Mouse (Mus musculus) left cerebral cortex, postnatal 10 days (tissue): ENCODE measurements around the gene Fam173b. TPM values are rescaled to one million over a fixed set of nuclear protein-coding genes. Genes with fewer than 3 reads are reported as not detected.

ENCODE experiments used
- DNase-seq, 2 experiments: peaks; one replicate each; pipeline ENCODE4 v3.0.0; 2021 to 2022; ENCODE audit warnings: low spot score in 2 of 2, mixed read lengths in 1 of 2; ENCODE audit errors: extremely low spot score in 1 of 2
- intact Hi-C: fragments of 180-260 bp; cut with DNase I; formaldehyde crosslinking; loops from one replicate; pipeline ENCODE4 v1.15.1; 2025
- total RNA-seq, 2 experiments: library from RNA; stranded (reverse); gene quantifications; 2 replicates each; pipeline ENCODE4 v1.2.3; 2021

Fam173b gene
- total RNA-seq, 2 experiments from 2014 or later = 10.9 to 11.0 TPM

GRCm38 (mm10) chr15:31617261-31617660 lies 15.6 kb downstream of the Fam173b start:
- no peak for DNase-seq
- intact Hi-C loops = loop anchor here (5.0 to 10.0 kb wide), 4 partner anchors 628 to 1150 kb away; partner anchors contain the start of gene Sema5a

GRCm38 (mm10) chr15:31619521-31619920 lies 17.9 kb downstream of the Fam173b start:
- intact Hi-C loops = loop anchor here (5.0 to 10.0 kb wide), 4 partner anchors 625 to 1148 kb away; partner anchors contain the start of gene Sema5a
- DNase-seq = peak in 1 of 2 experiments; percentile 45

DNA sequence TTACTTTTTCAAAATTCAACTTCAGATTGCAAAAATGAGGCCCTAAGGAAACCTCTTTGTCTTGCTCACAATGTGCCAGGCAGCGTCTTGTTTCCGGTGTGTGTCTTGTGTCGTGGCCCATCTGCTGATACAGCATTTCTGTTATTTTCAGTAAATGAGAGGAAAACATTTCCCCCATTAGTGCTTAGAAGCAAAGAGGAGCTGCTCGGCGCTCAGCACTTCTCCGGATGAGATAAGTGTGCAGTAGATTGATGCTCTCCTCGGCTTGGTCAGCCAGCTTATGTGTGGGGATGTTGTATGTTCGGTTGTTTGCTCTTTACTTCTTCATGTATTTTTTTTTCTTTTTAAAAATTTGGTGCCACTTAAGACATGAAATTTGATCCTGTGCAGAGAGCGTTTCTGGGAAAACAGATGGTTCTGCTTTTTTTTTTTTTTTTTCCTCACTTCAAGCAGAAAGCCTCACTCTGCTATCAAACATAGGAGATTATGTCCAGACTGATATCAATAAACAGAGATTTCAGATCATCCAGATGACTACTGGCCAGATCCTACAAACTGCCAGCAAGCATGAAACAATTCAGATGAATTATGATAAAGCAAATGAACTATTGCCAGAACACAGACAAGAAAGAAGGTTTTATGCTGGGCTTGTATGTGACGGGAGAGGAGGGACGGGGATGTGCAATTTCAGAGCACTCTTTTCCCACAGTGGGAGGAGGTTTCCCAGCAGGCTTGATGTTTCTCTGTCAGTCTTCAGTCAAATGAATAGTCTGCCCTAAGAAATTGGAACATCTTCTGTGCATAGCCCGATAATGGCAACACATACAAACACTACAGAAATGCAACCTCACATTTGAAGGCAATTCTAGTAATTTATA lies 25.9 kb downstream of the Fam173b start:
- intact Hi-C loops = no loop called here
- no peak for DNase-seq

DNA sequence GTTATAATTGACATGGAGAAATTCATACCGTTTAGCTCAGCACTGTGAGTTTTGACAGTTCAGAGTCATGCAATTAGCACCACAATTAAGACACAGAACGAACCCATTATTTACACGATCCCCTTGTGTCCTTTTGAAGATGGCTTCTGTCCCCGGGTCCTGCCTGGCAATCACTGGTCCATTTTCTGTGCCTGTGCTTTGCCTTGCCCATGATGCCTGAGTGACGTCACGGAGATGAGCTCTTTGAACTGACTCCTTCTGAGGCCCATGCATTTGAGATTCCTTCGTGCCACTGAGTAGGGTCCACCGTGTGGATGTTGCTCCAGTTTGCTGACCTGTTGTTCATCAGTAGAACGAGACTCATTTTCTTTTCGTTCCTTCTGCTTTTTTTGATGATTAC lies 26.5 kb downstream of the Fam173b start:
- DNase-seq = no peak
- intact Hi-C loops = no loop called here

- no peak for DNase-seq
These were observed 27.9 kb downstream of the Fam173b start for GRCm38 (mm10) chr15:31629556-31629955.

DNA sequence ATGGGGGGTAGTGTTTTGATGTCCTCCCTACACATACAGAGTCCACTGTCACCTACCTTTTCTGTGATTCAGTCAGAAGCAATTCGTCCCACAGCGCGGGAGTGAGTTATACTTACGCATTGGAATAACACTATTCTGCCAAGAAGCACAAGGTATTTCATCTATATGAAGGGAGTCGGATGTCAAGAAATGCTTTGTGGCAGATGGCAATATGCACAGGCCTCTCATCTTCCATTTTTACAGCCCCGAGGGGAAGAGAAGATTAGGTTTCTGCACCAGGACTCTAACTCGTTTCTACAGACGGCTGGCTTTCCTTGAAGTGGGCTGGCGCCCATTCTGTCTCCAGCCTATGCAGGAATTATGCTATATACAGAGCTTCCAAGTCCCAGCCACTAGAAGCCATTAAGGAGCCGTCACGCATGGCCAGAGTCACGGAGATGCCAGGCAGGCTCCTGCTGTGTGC lies 29.8 kb downstream of the Fam173b start:
- no peak for DNase-seq
- intact Hi-C loops = no loop called here

More at GRCm38 (mm10) chr15:31629556-31629955, 27.9 kb downstream of the Fam173b start:
- intact Hi-C loops = no loop called here

DNA sequence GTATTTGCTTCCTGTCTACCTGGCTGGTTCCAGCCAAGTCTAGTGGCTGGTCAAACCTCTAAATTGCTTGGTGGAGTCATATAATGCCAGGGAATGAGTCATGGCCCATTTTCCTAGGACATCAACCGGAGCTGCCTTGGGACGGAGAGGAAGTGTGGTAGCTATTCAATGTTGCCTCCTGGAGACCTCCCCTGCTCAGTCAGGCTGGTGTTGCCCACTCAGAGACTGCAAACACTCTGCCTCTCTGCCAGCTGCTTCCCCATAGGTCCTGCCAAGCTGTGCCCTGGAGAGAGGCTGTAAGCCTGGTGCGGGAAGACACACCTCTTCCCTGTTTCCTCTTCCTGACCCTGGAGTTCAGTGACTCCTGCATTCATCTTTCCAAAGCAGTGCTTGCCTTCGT lies 30.8 kb downstream of the Fam173b start:
- DNase-seq = no peak
- intact Hi-C loops = no loop called here

- intact Hi-C loops = no loop called here
- peak; percentile 27 to 69 for DNase-seq
These were observed 32.9 kb downstream of the Fam173b start for GRCm38 (mm10) chr15:31634582-31634981.

- no peak for DNase-seq
- intact Hi-C loops = no loop called here
These were observed 34.5 kb downstream of the Fam173b start for GRCm38 (mm10) chr15:31636091-31636595.

DNA sequence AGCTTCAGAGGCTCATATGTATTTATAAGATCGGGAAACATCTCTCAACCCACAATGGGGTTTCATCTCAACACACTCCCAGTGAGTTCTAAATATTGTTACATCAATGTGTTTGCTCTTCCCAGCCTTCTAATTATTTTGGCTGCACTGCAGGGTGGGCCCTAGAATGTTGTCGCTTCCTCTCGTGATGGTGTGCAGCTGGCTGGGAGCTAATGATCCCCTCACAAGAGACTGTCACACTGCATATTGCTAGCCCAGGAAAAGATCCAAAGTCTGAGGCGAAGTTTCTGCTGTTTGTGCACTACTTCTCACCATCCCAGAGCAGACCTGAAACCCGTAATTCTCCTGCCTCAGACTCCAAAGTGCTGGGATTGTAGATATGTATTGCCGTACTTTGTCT lies 45.6 kb downstream of the Fam173b start:
- no peak for DNase-seq
- intact Hi-C loops = no loop called here

DNA sequence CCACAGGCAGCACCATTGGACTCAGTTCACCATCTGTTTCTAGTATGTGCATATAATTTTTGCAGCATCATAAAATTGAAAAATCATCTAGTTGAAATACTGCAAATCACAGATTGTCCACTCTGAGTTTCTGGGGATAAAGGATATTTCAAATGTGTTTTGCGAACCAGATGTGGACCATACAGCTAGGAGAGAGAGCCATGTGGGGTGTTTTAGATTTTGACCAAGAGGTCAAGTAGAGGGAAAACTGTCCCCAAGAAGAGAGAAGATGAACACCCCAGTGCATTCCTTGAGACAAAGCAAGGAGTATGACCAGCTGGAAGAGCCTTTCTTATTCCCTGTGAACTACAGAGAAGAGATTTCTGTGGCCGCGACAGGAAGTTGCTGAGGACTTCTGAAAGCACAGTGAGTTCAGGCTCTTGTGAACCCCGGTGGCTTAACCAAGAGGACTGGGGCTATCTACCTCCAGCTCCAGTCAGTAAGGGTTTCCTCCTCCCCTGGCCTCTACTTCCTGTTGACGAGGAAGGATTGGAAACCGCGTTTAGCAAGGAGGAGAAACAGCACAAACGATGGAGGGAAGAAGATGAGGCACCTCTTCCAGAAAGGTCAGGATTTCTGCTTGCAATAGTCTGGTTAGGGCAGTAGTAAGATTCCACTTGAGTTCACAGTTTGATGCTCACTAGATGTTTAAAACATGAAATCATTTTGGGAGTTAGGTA lies 46.4 kb downstream of the Fam173b start:
- intact Hi-C loops = no loop called here
- DNase-seq = no peak

DNA sequence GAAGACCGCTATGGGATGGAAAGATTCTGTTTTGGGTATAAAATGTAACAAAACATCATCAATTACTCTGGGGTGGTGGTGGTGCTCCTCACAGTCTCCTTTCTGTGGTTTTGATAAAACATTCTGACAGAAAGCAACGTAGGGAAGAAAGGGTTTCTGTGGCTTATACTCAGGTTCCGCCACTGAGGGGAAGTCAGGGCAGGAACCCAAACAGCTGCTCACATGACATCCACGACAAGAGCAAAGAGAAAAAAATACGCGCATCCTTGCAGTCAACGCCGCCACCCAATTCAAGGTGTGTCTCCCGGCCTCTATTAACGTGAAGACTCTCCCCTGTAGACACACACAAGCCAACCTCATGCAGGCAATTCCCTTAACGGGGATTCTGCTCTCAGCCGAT lies 48.0 kb downstream of the Fam173b start:
- intact Hi-C loops = no loop called here
- no peak for DNase-seq

DNA sequence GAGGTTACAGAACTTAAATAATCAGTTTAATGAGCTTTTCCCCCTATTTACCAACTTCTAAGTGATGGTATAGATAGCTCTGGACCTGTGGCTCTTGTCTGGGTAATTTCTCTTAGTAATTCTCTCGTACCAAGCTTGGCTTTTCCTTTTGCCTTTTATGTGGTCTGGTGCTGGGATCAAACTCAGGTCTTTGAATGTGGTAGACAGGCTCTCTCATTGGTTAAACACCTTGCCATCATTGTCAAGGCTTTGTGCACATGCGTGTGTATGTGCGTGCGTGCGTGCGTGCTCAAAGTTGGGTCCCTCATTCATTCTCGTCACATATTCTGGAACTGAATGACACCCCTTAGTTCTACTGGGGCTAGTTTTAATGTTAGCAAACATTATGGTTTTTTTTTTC lies 49.2 kb downstream of the Fam173b start:
- intact Hi-C loops = no loop called here
- no peak for DNase-seq

- intact Hi-C loops = no loop called here
- DNase-seq = no peak
These were observed 58.6 kb downstream of the Fam173b start for GRCm38 (mm10) chr15:31660133-31660795.

- no peak for DNase-seq
- intact Hi-C loops = no loop called here
These were observed 59.2 kb downstream of the Fam173b start for GRCm38 (mm10) chr15:31660844-31661243.

GRCm38 (mm10) chr15:31661802-31662201 lies 60.1 kb downstream of the Fam173b start:
- intact Hi-C loops = no loop called here
- DNase-seq = no peak

DNA sequence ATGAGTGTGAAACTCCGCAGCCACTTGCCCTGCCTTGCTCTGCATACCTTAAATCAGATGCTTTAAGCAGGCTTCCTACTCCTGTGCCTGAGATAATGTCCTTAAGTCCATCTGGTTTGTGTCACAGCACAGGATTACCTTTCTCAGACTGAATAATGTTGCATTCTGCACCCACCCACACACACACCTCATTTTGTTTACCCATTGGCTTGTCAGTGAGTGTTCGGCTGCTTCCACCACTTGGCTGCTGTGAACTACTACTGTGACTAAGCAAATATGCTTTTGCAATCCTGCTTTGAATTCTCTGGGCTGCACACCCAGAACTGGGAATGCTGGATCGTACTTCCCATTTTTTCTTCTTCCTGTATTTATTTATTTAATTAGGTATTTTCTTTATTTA lies 61.4 kb downstream of the Fam173b start:
- intact Hi-C loops = no loop called here
- no peak for DNase-seq
